Mouse (Mus musculus) colon, adult 2 months (tissue): Measurements from ENCODE around the gene Slc16a13. TPM values are rescaled to one million over a fixed set of nuclear protein-coding genes. Genes with fewer than 3 reads are reported as not detected.

Experiments
- polyA plus RNA-seq: library from polyadenylated mRNA; depleted of rRNA; stranded (reverse); fragments of >200 nt; gene quantifications from 2 replicates; pipeline ENCODE4 v1.2.3, GENCODE M21; 2012; rRNA removed

Gene Slc16a13
- 7.2 and 11.0 TPM in 2 replicates for polyA plus RNA-seq

GRCm38 (mm10) chr11:70220731-70221602 lies at the start of gene Slc16a13:
Gene Slc16a13 (minus strand): TSS chr11:70221064.

DNA sequence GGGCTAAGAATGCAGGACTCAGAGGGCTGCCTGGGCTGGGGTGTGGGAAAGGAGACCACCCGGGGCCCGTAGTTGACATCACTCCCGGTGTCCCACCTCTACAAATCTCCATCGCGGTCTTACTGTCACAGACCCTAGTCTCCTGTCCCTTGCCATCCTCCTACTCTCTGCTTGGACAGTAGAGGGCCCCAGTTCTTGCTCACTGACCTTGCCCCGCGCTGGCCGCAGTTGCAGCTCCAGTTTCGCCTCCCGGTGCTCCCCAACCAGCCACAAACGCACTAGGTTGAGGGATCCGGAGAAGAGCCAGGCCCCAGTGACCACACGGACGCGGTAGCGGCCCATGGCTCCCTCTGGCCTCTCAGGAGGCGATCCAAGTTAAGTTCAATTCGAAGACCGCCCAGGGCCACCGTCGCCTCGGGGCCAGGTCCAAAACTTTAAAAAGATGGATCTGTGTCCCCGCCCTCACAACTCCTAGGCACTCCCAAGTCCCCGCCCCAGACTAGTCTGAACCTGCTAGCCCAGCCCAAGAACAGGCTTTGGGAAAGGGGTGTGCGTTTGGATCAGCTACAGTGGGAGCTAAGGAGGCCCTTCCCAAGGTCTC lies 34.2 kb upstream of the Slc16a13 start, which contains the start of gene Alox12:
Gene Alox12 (minus strand): TSS at position 423 of the 601 bp plus-strand sequence.

DNA sequence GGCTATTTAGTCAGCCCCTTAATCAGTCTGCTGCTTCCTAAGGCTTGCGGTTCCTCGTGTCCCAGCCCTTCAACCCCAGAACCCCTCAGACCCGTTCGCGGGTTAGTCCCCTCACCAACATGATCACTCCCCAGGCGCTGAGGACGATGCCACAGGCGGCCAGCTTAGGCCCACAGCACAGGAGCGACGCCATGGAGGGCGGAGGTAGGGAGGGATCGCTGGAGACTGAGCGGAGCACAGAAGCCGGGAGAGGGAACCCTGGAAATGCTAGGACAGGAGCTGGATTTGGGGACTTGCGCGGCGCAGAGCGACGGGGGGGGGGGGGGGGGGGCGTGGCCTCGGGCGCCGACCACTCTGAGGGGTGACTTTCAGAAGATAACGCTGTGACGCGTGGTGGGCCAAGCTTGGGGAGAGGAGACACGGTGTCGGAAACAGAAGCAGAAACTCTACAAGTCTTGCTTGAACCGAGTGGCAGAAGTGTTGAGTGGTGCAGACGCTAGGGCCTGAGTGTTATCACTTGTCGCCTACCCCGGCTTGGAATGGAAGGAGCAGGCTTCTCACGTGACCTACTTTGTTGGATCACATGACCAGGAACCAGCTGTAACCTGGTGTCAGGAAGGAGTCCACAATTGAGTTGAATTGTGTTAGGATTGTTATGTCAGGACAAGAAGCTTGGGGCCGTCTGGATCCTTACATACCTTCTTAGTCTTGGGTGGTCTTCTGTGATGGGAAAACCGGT lies 18.8 kb upstream of the Slc16a13 start, which contains the start of the genes Gm21988 and Rnasek:
Gene Gm21988 (minus strand): TSS at position 290 of the 739 bp plus-strand sequence.
Gene Rnasek (minus strand): TSS at position 302 of the 739 bp plus-strand sequence.

GRCm38 (mm10) chr11:70237457-70238167 lies 16.7 kb upstream of the Slc16a13 start, which contains the start of gene 0610010K14Rik:
Gene 0610010K14Rik (minus strand): TSS chr11:70237914.

DNA sequence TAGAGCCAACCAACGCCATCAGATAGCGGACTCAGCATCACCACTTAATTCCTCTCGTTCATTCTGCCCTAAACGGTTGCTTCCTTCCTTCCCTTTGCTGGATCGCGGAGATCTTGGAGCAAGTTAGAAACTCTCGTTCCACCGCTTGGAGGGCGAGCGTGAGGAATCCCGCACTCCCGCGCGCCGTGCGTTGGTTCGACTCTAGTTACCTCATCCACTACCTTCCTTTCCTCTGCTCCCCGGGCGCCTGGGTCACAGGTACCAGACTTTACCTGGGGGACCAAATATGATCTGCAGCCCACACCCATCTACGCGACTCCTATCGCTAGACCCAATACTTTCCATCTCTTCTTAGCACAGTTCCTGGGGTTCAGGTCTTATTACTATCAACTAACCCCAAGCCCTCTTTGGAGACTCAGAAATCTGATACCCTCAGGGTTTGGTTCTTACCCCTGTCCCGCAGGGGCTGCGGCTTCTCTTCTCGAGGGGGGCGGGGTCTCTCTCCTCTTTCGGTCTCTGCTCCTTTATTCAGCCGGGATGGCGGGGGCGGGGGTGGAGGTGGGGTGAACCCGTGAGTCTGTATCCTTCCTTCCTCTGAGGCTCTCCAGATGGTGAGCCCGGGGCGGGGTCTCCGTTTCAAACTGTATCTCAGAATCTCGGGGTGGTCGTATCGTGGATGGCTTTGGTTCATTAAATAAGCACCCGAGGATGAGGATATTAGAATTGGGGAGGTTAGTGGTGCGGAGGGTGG lies 8.6 kb upstream of the Slc16a13 start, which contains the start of gene Bcl6b:
Gene Bcl6b (minus strand): TSS at position 539 of the 751 bp plus-strand sequence.

GRCm38 (mm10) chr11:70212423-70212822 lies 8.4 kb downstream of the Slc16a13 start, which contains the start of gene Slc16a11:
Gene Slc16a11 (plus strand): TSS chr11:70212752.

Other genes with a start within 250 kb of the Slc16a13 start
- gene Ctdnep1, start 239.9 kb downstream of the Slc16a13 start, polyA plus RNA-seq: 100 and 117 TPM in 2 replicates
- 38.7 and 48.9 TPM in 2 replicates for gene Elp5, start 238.5 kb downstream of the Slc16a13 start, polyA plus RNA-seq
- 207 and 284 TPM in 2 replicates for gene Gabarap, start 229.9 kb downstream of the Slc16a13 start, polyA plus RNA-seq
- gene Phf23, start 225.3 kb downstream of the Slc16a13 start, polyA plus RNA-seq: 12.3 and 13.5 TPM in 2 replicates
- gene Dvl2, start 220.5 kb downstream of the Slc16a13 start, polyA plus RNA-seq: 12.1 TPM in 2 replicates
- gene Acadvl, start 205.7 kb downstream of the Slc16a13 start, polyA plus RNA-seq: 106 and 112 TPM in 2 replicates
- 12.2 and 16.0 TPM in 2 replicates for gene Dlg4, start 204.1 kb downstream of the Slc16a13 start, polyA plus RNA-seq
- gene Asgr1, start 167.0 kb downstream of the Slc16a13 start, polyA plus RNA-seq: 0.22 and 0.60 TPM in 2 replicates
- gene Asgr2, start 128.4 kb downstream of the Slc16a13 start, polyA plus RNA-seq: 0.52 TPM in 2 replicates
- 2.6 and 4.0 TPM in 2 replicates for gene Mgl2, start 90.7 kb downstream of the Slc16a13 start, polyA plus RNA-seq
- gene Clec10a, start 64.9 kb downstream of the Slc16a13 start, polyA plus RNA-seq: 1.3 and 3.6 TPM in 2 replicates
- gene Slc16a11, start 8.3 kb downstream of the Slc16a13 start, polyA plus RNA-seq: 19.0 and 22.8 TPM in 2 replicates
- 2.0 and 2.7 TPM in 2 replicates for gene Bcl6b, start 8.7 kb upstream of the Slc16a13 start, polyA plus RNA-seq
- gene 0610010K14Rik, start 16.9 kb upstream of the Slc16a13 start, polyA plus RNA-seq: 45.7 and 58.9 TPM in 2 replicates
- gene Gm21988, start 18.8 kb upstream of the Slc16a13 start, polyA plus RNA-seq: 5.9 and 6.5 TPM in 2 replicates
- gene Rnasek, start 18.8 kb upstream of the Slc16a13 start, polyA plus RNA-seq: 146 and 189 TPM in 2 replicates
- 1.2 and 1.7 TPM in 2 replicates for gene Alox12, start 34.3 kb upstream of the Slc16a13 start, polyA plus RNA-seq
- gene Alox12e, start 101.6 kb upstream of the Slc16a13 start, polyA plus RNA-seq: 0.09 and 0.10 TPM in 2 replicates
- gene Alox15, start 131.0 kb upstream of the Slc16a13 start, polyA plus RNA-seq: 2.3 and 3.8 TPM in 2 replicates
- gene Pelp1, start 189.0 kb upstream of the Slc16a13 start, polyA plus RNA-seq: 13.3 and 14.7 TPM in 2 replicates
- gene Arrb2, start 211.6 kb upstream of the Slc16a13 start, polyA plus RNA-seq: 22.9 and 26.3 TPM in 2 replicates
- 18.3 TPM in 2 replicates for gene Med11, start 230.9 kb upstream of the Slc16a13 start, polyA plus RNA-seq
- 4.1 and 4.6 TPM in 2 replicates for gene Zmynd15, start 238.4 kb upstream of the Slc16a13 start, polyA plus RNA-seq
- gene Cxcl16, start 238.9 kb upstream of the Slc16a13 start, polyA plus RNA-seq: 21.9 and 24.0 TPM in 2 replicates